Mouse (Mus musculus) liver, postnatal 0 days (tissue): ENCODE measurements at regions not wholly inside any gene's neighbourhood (a gene's known extent, or its start where the extent isn't known, plus 50 kb on each side); places are given as distances from the start of the nearest gene placed in this dataset.

Source experiments
- ATAC-seq: fragments of 200-750 bp; cut with Nextera tagmentation; 2 replicates; pipeline ENCODE4 v1.8.0; 2017; ENCODE audit warnings: mild to moderate bottlenecking, moderate library complexity
- DNase-seq: peaks from one replicate; pipeline ENCODE4 v3.0.0-alpha.2; 2016
- H3K27ac ChIP-seq: fragments of 300-500 bp; sonication (generic); 2 replicates; pipeline ENCODE4 v1.5.1; 2014; ENCODE audit warnings: antibody characterized with exemption, moderate library complexity, mild to moderate bottlenecking, low read depth
- H3K27me3 ChIP-seq: fragments of 300-500 bp; sonication (generic); 2 replicates; pipeline ENCODE4 v1.6.1; 2014; ENCODE audit warnings: low read length, control low read depth, mixed read lengths; ENCODE audit not compliant: insufficient read depth
- H3K36me3 ChIP-seq: fragments of 300-500 bp; sonication (generic); replicated peaks from 2 replicates; pipeline ENCODE4 v1.6.1; 2014; ENCODE audit warnings: mild to moderate bottlenecking, control low read depth, low read length, moderate library complexity, mixed read lengths; ENCODE audit not compliant: insufficient read depth
- H3K4me1 ChIP-seq: fragments of 300-500 bp; sonication (generic); 2 replicates; pipeline ENCODE4 v1.6.1; 2014; ENCODE audit warnings: antibody characterized with exemption, mild to moderate bottlenecking, control low read depth; ENCODE audit not compliant: insufficient read depth
- H3K4me2 ChIP-seq: fragments of 300-500 bp; sonication (generic); 2 replicates; pipeline ENCODE4 v1.6.1; 2014; ENCODE audit warnings: low read depth, mild to moderate bottlenecking, low read length, moderate library complexity, mixed read lengths
- H3K4me3 ChIP-seq: fragments of 300-500 bp; sonication (generic); 2 replicates; pipeline ENCODE4 v1.5.1; 2014; ENCODE audit warnings: low read depth, low read length
- H3K9ac ChIP-seq: fragments of 300-500 bp; sonication (generic); replicated peaks from 2 replicates; pipeline ENCODE4 v1.6.1; 2014; ENCODE audit warnings: mild to moderate bottlenecking, moderate library complexity
- H3K9me3 ChIP-seq: fragments of 300-500 bp; sonication (generic); 2 replicates; pipeline ENCODE4 v1.6.1; 2016; ENCODE audit warnings: mild to moderate bottlenecking, control low read depth, low read length, mixed read lengths
- CTCF ChIP-seq: sonication (generic); IDR thresholded peaks from 2 replicates; pipeline ENCODE4 v1.5.1; 2016; ENCODE audit warnings: antibody characterized with exemption, low read depth
- EP300 ChIP-seq: IDR thresholded peaks from 2 replicates; pipeline ENCODE4 v1.6.1; 2016; ENCODE audit warnings: antibody characterized with exemption, low read depth, mild to moderate bottlenecking
- WGBS: fragments of 180-500 bp; shearing (Covaris S2); extraction: QIAGEN DNeasy Blood & Tissue Kit; methylation state at CpG from one replicate; pipeline ENCODE4 v1.1.7; 2014; ENCODE audit not compliant: insufficient replicate concordance; 5-methylcytosine and 5-hydroxymethylcytosine counted together

GRCm38 (mm10) chr7:37024501-37025025 is 326.6 kb downstream of the Tshz3 start:
- no peak overlapping the region for H3K27ac ChIP-seq
- 86% methylated on average over 7 of the region's 7 CpGs for WGBS
- no peak for ATAC-seq
- H3K27me3 ChIP-seq, result no peaks in the 10 kb centered on the region
- no peak for TF ChIP-seq EP300
- TF ChIP-seq CTCF, result no peak
- H3K4me1 ChIP-seq, result no peaks in the 10 kb centered on the region
- H3K9me3 ChIP-seq, result no peaks in the 10 kb centered on the region
- no peak overlapping the region for H3K9ac ChIP-seq
- no peak for DNase-seq
- no peak overlapping the region for H3K4me3 ChIP-seq
- H3K4me2 ChIP-seq, result no peak overlapping the region
- H3K36me3 ChIP-seq, result no peaks in the 10 kb centered on the region

- Histone ChIP-seq H3K27ac (no peak overlapping the region), H3K4me2 (no peak overlapping the region), H3K4me1 (no peaks in the 10 kb centered on the region), H3K27me3 (no peaks in the 10 kb centered on the region), H3K4me3 (no peak overlapping the region), H3K9ac (no peak overlapping the region), H3K36me3 (no peaks in the 10 kb centered on the region), H3K9me3 (no peaks in the 10 kb centered on the region)
- TF ChIP-seq EP300 (no peak), CTCF (no peak)
- DNase-seq, result no peak
- ATAC-seq, result no peak
- WGBS, result 73% methylated on average over 8 of the region's 8 CpGs
Measured at GRCm38 (mm10) chr7:37064582-37065458, 366.9 kb downstream of the Tshz3 start.

- H3K9me3 ChIP-seq, result no peaks in the 10 kb centered on the region
- H3K27me3 ChIP-seq, result no peaks in the 10 kb centered on the region
- ATAC-seq (no peak), DNase-seq (no peak)
- WGBS, result 67% methylated on average over 6 of the region's 6 CpGs
- no peak overlapping the region for H3K27ac ChIP-seq
- no peaks in the 10 kb centered on the region for H3K36me3 ChIP-seq
- H3K4me3 ChIP-seq, result no peak overlapping the region
- no peak overlapping the region for H3K4me2 ChIP-seq
- TF ChIP-seq EP300, result no peak
- H3K9ac ChIP-seq, result no peak overlapping the region
- H3K4me1 ChIP-seq, result no peaks in the 10 kb centered on the region
Measured at GRCm38 (mm10) chr7:37077698-37078097, 379.8 kb downstream of the Tshz3 start.

- no peaks in the 10 kb centered on the region for H3K36me3 ChIP-seq
- ATAC-seq, result no peak
- DNase-seq, result no peak
- TF ChIP-seq CTCF (no peak), EP300 (no peak)
- no peak overlapping the region for H3K27ac ChIP-seq
- H3K4me3 ChIP-seq, result no peak overlapping the region
- no peak overlapping the region for H3K9ac ChIP-seq
- H3K27me3 ChIP-seq, result no peaks in the 10 kb centered on the region
- no peaks in the 10 kb centered on the region for H3K9me3 ChIP-seq
- WGBS, result 58% methylated on average over 7 of the region's 7 CpGs
- H3K4me1 ChIP-seq, result no peaks in the 10 kb centered on the region
- H3K4me2 ChIP-seq, result no peak overlapping the region
Measured at GRCm38 (mm10) chr7:37078140-37078539, 380.2 kb downstream of the Tshz3 start.

- Histone ChIP-seq H3K9me3 (no peaks in the 10 kb centered on the region), H3K36me3 (no peaks in the 10 kb centered on the region), H3K27ac (no peak overlapping the region), H3K4me2 (no peak overlapping the region), H3K27me3 (no peaks in the 10 kb centered on the region), H3K4me3 (no peak overlapping the region), H3K4me1 (no peaks in the 10 kb centered on the region), H3K9ac (no peak overlapping the region)
- 85% methylated on average over 3 of the region's 3 CpGs for WGBS
- DNase-seq (no peak), ATAC-seq (no peak)
- TF ChIP-seq CTCF (no peak), EP300 (no peak)
Measured at GRCm38 (mm10) chr7:37089726-37090125, 391.8 kb downstream of the Tshz3 start.

- no peaks in the 10 kb centered on the region for H3K27me3 ChIP-seq
- 44% methylated on average over 6 of the region's 6 CpGs for WGBS
- 0 out of 2 replicates have a peak overlapping the region, but pooled peaks have one; percentile 1 for H3K4me2 ChIP-seq
- H3K9ac ChIP-seq, result no peak overlapping the region
- H3K9me3 ChIP-seq, result no peaks in the 10 kb centered on the region
- no peak overlapping the region for H3K4me3 ChIP-seq
- ATAC-seq (peak; percentile 74), DNase-seq (no peak)
- TF ChIP-seq EP300 (peak; percentile 88), CTCF (no peak)
- H3K36me3 ChIP-seq, result no peaks in the 10 kb centered on the region
- no peak overlapping the region for H3K27ac ChIP-seq
- H3K4me1 ChIP-seq, result no peaks in the 10 kb centered on the region
Measured at GRCm38 (mm10) chr7:37092572-37092971, 394.7 kb downstream of the Tshz3 start.
